Mouse (Mus musculus) heart, embryonic 13.5 days (tissue): Measurements from ENCODE around the gene Rhof. TPM values are rescaled to one million over a fixed set of nuclear protein-coding genes. Genes with fewer than 3 reads are reported as not detected.

Experiments used
- ATAC-seq: fragments of 200-750 bp; cut with Nextera tagmentation; 2 replicates; pipeline ENCODE4 v1.8.0; 2017; ENCODE audit warnings: moderate TSS enrichment; ENCODE audit not compliant: insufficient number of reproducible peaks, low FRiP score, low TSS enrichment; ENCODE audit errors: extremely low read depth
- H3K27ac ChIP-seq: fragments of 300-500 bp; sonication (generic); replicated peaks from 2 replicates; pipeline ENCODE4 v1.5.1; 2015; ENCODE audit warnings: moderate library complexity, mild to moderate bottlenecking, inconsistent platforms
- H3K27me3 ChIP-seq: fragments of 300-500 bp; sonication (generic); replicated peaks from 2 replicates; pipeline ENCODE4 v1.6.1; 2015; ENCODE audit warnings: mild to moderate bottlenecking, inconsistent platforms
- H3K36me3 ChIP-seq: fragments of 300-500 bp; sonication (generic); 2 replicates; pipeline ENCODE4 v1.6.1; 2015; ENCODE audit warnings: mild to moderate bottlenecking, inconsistent platforms
- H3K4me1 ChIP-seq: fragments of 300-500 bp; sonication (generic); 2 replicates; pipeline ENCODE4 v1.6.1; 2015; ENCODE audit warnings: inconsistent platforms
- H3K4me2 ChIP-seq: fragments of 300-500 bp; sonication (generic); 2 replicates; pipeline ENCODE4 v1.6.1; 2015; ENCODE audit warnings: inconsistent platforms, mild to moderate bottlenecking, moderate library complexity
- H3K4me3 ChIP-seq: fragments of 300-500 bp; sonication (generic); 2 replicates; pipeline ENCODE4 v1.5.1; 2015; ENCODE audit warnings: moderate library complexity, mild to moderate bottlenecking, inconsistent platforms
- H3K9ac ChIP-seq: fragments of 300-500 bp; sonication (generic); 2 replicates; pipeline ENCODE4 v1.6.1; 2015; ENCODE audit warnings: inconsistent platforms, mild to moderate bottlenecking, moderate library complexity
- H3K9me3 ChIP-seq: fragments of 300-500 bp; sonication (generic); 2 replicates; pipeline ENCODE4 v1.6.1; 2016; ENCODE audit warnings: inconsistent platforms
- WGBS: fragments of 180-500 bp; shearing (Covaris S2); methylation state at CpG from one replicate; pipeline ENCODE4 v1.1.7; 2015; ENCODE audit warnings: mixed read lengths; 5-methylcytosine and 5-hydroxymethylcytosine counted together
- polyA plus RNA-seq: library from polyadenylated mRNA; unstranded; fragments of >200 nt; fragmentation: Nextera tagmentation; extraction: Ambion mirVana; gene quantifications from 2 replicates; pipeline ENCODE4 v1.2.1, GENCODE M21; 2015

Rhof gene
- polyA plus RNA-seq, 1 experiment from 2014 or later = 0.94 TPM

DNA sequence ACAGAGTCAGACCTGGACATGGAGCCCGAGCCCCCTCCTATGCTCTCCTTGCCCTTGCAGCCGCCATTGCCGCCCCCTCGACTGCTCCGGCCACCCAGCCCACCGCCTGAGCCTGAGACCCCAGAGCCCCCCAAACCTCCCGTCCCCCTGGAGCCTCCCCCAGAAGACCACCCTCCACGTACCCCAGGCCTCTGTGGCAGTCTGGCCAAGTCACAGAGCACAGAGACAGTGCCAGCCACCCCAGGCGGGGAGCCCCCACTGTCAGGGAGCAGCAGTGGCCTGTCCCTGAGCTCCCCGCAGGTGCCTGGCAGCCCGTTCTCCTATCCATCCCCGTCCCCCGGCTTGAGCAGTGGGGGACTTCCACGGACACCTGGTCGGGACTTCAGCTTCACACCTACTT is 27.4 kb upstream of the Rhof start:
- Histone ChIP-seq H3K4me1 (no peaks in the 10 kb centered on the region), H3K4me3 (no peak overlapping the region), H3K9me3 (no peaks in the 10 kb centered on the region), H3K36me3 (peaks cover 95% of the 10 kb centered on the region), H3K27me3 (no peaks in the 10 kb centered on the region), H3K4me2 (no peak overlapping the region), H3K27ac (no peak overlapping the region), H3K9ac (no peak overlapping the region)
- 92% methylated on average over 15 of the region's 15 CpGs for WGBS
- ATAC-seq = no peak

DNA sequence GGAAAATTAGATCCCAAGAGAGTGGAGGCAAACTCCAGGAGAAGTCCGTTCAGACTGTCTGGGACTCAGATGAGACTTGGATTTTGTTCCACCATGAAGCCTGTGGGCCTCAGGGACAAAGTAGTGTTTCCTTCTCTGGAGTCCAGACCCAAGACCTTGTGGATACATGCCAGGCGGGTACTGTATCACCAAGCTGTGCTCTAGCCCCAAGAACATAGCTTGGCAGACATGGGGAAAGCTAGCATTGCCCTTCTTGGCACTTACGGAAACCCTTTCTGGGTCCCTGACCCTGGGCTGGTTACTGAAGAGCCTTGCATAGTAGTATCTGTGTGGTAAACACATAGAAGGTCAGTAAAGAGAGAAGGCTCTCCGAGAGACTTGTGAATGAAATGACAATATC is 27.0 kb upstream of the Rhof start:
- no peaks in the 10 kb centered on the region for H3K4me1 ChIP-seq
- H3K9me3 ChIP-seq = no peaks in the 10 kb centered on the region
- H3K36me3 ChIP-seq = peaks cover 96% of the 10 kb centered on the region
- 94% methylated on average over 4 of the region's 4 CpGs for WGBS
- no peak for ATAC-seq
- H3K4me2 ChIP-seq = no peak overlapping the region
- no peaks in the 10 kb centered on the region for H3K27me3 ChIP-seq
- H3K4me3 ChIP-seq = no peak overlapping the region
- H3K9ac ChIP-seq = no peak overlapping the region
- H3K27ac ChIP-seq = no peak overlapping the region

DNA sequence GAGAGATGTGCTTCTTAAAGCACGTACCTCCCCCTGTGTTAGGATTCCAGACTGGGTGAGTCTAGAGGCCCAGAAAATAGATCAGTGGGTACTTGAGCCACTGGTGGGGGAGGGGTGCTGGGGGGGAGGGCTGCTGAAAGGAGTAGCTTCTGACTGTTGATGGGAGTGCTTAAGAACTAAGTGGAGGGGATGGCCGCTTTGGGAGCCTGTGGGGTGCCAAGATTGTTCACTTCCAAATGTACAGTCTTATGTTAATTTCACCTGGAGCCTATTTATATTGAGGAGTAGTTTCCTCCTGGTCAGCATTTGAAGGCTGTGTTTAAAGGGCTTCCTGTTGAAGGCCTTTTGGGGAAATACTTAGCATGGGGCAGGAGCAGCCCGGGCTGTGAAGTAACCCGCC is 25.5 kb upstream of the Rhof start:
- Histone ChIP-seq H3K36me3 (peaks cover 96% of the 10 kb centered on the region), H3K4me2 (no peak overlapping the region), H3K27ac (no peak overlapping the region), H3K9ac (no peak overlapping the region), H3K4me1 (no peaks in the 10 kb centered on the region), H3K4me3 (no peak overlapping the region), H3K27me3 (no peaks in the 10 kb centered on the region), H3K9me3 (no peaks in the 10 kb centered on the region)
- no peak for ATAC-seq
- 66% methylated on average over 4 of the region's 4 CpGs for WGBS

DNA sequence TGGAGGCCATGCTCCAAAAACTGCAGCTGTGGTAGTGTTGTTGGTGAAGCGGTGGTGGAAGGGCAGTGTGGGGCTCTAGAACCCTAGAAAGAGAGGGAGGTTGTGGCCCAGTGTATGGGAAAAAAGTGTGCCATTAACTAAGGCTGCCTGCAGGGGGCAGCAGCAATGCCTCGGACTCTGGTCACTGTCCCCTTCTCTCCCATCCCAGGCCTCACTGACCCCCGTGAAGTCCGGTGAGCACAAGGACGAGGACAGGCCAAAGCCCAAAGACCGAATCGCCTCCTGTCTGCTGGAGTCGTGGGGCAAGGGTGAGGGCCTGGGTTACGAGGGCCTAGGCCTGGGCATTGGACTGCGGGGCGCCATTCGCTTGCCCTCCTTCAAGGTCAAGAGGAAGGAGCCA is 24.3 kb upstream of the Rhof start:
- Histone ChIP-seq H3K4me1 (no peaks in the 10 kb centered on the region), H3K36me3 (peaks cover 96% of the 10 kb centered on the region), H3K27ac (no peak overlapping the region), H3K9me3 (no peaks in the 10 kb centered on the region), H3K4me3 (no peak overlapping the region), H3K27me3 (no peaks in the 10 kb centered on the region), H3K9ac (no peak overlapping the region), H3K4me2 (no peak overlapping the region)
- 82% methylated on average over 12 of the region's 12 CpGs for WGBS
- ATAC-seq = no peak

DNA sequence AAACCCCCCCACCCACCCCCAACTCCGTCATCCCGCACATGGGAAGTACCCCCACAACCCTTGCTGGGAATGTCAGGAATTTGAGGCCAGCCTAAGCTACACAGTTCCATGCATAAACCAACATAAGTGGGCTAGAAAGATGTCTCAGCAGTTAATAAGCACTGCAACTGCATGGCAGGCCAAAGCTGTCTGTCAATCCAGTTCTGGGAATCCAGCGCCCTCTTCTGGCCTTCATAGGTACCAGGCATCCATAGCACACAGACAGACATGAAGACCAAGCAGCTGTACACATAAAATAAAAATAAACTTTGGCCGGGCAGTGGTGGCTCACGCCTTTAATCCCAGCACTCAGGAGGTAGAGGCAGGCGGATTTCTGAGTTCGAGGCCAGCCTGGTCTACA is 22.9 kb upstream of the Rhof start:
- Histone ChIP-seq H3K27ac (no peak overlapping the region), H3K4me2 (no peak overlapping the region), H3K4me3 (no peak overlapping the region), H3K36me3 (peaks cover 96% of the 10 kb centered on the region), H3K9me3 (no peaks in the 10 kb centered on the region), H3K9ac (no peak overlapping the region), H3K27me3 (no peaks in the 10 kb centered on the region), H3K4me1 (peaks cover 12% of the 10 kb centered on the region)
- 53% methylated on average over 7 of the region's 7 CpGs for WGBS
- no peak for ATAC-seq

DNA sequence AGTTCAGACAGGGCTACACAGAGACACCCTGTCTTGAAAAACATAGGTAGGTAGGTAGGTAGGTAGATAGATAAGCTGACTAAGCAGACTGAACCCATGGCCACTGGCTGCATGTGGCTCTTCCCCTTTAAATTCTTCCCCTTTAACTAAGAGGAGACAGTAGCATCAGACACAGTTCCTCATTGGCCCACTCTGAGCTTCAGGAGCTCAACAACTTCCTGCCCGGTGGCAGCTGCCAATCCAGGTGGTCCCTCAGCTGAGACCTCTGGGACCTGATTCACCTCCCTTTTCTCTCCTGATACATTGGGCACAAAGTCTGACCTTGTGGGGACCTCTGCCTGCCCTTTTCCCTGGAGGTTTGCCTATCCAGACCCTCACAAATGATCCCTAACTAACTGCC is 20.4 kb upstream of the Rhof start:
- WGBS = 73% methylated on average over 1 of the region's 1 CpGs
- H3K36me3 ChIP-seq = peaks cover 92% of the 10 kb centered on the region

DNA sequence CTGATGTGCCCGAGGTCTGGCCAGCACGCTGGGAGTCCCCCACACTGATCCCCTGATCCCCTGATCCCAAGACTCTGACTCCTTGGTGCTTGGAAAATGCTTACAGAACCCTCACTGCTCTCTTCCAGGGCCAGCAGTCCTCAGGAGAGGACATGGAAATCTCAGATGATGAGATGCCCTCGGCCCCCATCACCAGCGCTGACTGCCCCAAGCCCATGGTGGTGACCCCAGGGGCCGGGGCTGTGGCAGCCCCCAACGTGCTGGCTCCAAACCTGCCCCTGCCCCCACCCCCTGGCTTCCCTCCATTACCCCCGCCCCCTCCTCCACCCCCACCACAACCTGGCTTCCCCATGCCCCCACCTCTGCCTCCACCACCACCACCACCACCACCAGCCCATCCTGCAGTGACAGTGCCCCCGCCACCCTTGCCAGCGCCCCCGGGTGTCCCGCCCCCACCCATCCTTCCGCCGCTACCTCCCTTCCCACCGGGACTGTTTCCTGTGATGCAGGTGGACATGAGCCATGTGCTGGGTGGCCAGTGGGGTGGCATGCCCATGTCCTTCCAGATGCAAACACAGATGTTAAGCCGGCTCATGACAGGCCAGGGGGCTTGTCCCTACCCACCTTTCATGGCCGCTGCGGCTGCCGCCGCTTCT is 19.3 kb upstream of the Rhof start:
- H3K9ac ChIP-seq = no peak overlapping the region
- no peaks in the 10 kb centered on the region for H3K27me3 ChIP-seq
- no peak for ATAC-seq
- no peaks in the 10 kb centered on the region for H3K9me3 ChIP-seq
- H3K4me2 ChIP-seq = no peak overlapping the region; the same call in 1 of the 2 replicates
- peaks cover 38% of the 10 kb centered on the region for H3K4me1 ChIP-seq
- H3K36me3 ChIP-seq = peaks cover 92% of the 10 kb centered on the region
- H3K27ac ChIP-seq = no peak overlapping the region
- WGBS = 90% methylated on average over 18 of the region's 19 CpGs
- H3K4me3 ChIP-seq = no peak overlapping the region

More for the DNA sequence above, 20.4 kb upstream of the Rhof start:
- Histone ChIP-seq H3K4me3 (no peak overlapping the region), H3K9me3 (no peaks in the 10 kb centered on the region), H3K4me1 (peaks cover 35% of the 10 kb centered on the region), H3K27me3 (no peaks in the 10 kb centered on the region), H3K27ac (no peak overlapping the region), H3K4me2 (no peak overlapping the region), H3K9ac (no peak overlapping the region)
- no peak for ATAC-seq

DNA sequence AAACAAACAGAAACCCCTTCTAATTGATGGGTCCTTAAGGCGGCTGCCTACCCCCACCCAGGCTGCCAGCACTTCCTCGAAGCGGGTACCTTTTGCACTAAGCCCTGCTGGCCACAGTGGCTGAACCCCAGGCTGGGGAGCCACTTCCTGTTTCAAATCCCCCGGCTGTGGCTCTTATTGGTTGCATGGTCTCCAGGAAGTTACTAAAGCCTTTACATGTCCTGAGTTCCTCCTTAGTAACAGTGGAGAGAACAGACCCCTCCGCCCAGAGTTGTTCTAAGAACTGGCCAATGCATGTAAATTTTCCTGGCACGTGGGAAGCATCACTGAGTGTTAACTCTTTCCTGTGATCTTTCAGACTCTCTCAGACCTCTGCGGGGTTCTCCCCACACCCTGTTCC is 18.6 kb upstream of the Rhof start:
- peak overlapping the region; percentile 39 for H3K4me3 ChIP-seq
- peak overlapping the region; percentile 7; the same call in 1 of the 2 replicates for H3K27ac ChIP-seq
- ATAC-seq = no peak

DNA sequence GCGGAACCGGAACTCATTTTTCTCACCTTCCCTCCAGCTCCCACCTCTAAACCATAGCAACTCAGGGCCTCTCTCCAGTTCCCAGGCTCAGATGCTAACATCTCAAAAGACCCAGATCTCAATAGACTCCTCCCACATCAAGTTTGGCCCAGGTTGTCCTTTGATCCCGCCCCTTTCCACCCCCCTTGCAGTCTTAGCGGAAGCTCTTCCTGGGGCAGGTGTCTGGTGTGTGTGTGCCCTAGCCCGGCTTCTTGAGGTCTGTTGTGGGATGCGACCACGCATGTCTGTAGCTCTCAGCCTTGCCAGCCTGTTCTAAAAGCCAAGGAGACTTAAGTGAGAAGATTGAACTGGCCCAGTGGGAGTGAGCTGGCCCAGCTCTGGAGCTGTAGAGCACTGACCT is 18.1 kb upstream of the Rhof start:
- Histone ChIP-seq H3K27me3 (no peaks in the 10 kb centered on the region), H3K4me2 (peak overlapping the region; percentile 66), H3K4me1 (peaks cover 47% of the 10 kb centered on the region), H3K4me3 (peak overlapping the region; percentile 39), H3K9ac (peak overlapping the region; percentile 69), H3K36me3 (peaks cover 93% of the 10 kb centered on the region), H3K27ac (peak overlapping the region; percentile 7; the same call in 1 of the 2 replicates), H3K9me3 (no peaks in the 10 kb centered on the region)
- 45% methylated on average over 7 of the region's 7 CpGs for WGBS
- no peak for ATAC-seq

More for the DNA sequence above, 18.6 kb upstream of the Rhof start:
- peaks cover 43% of the 10 kb centered on the region for H3K4me1 ChIP-seq
- H3K4me2 ChIP-seq = peak overlapping the region; percentile 66
- H3K9ac ChIP-seq = peak overlapping the region; percentile 69; the same call in 1 of the 2 replicates
- no peaks in the 10 kb centered on the region for H3K9me3 ChIP-seq
- H3K36me3 ChIP-seq = peaks cover 92% of the 10 kb centered on the region
- no peaks in the 10 kb centered on the region for H3K27me3 ChIP-seq
- 39% methylated on average over 7 of the region's 7 CpGs for WGBS

DNA sequence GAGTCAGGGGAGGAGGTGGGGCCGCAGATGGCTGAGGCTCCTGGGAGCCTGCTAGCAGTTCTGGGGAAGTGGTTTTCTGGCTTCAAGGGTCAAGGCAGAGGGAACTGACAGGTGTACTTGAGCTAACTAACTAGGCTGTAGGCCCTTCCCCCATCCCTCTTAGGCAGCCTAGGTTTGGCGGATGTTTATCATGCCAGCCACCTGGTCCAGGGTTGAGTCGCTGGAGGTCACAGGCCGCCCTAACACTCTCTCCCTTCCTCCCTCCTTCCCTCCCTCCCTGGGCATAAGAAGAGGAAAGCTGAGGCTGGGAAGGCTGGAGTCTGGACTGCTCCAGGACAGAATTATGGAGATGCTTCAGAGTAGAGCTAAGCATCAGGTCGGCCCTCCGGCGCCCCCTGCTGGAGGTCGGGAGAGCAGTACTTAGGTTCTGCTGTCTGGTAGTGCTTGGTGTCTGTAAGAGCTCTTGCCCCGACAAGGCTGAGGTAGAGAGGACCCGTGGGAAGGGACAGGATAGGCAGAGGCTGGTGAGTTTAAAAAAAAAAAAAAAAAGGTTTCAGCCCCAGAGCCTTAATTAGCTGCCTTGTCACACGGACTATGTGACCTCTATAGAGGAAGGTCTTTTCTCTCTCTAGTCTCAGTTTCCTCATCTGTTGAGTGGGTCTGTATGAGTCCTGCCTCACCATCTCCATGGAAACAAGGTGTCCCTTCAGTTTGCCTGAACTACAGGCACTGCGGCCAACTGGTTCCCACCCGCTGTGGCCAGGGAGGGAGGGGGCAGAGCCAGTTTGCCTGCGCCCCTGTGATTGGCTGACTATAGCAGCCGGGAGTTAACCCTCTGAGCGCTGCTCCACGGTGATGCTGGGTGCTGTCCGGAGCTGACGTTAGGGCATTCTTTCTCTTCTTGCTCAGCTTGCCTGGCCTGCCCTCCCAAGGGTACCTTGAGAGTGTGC is 17.2 kb upstream of the Rhof start:
- Histone ChIP-seq H3K4me3 (peak overlapping the region; percentile 39), H3K36me3 (peaks cover 95% of the 10 kb centered on the region), H3K4me1 (peaks cover 56% of the 10 kb centered on the region), H3K4me2 (peak overlapping the region; percentile 66), H3K27ac (peak overlapping the region; percentile 38), H3K27me3 (no peaks in the 10 kb centered on the region), H3K9me3 (no peaks in the 10 kb centered on the region), H3K9ac (peak overlapping the region; percentile 69)
- ATAC-seq = peak; percentile 73
- 9% methylated on average over 19 of the region's 19 CpGs for WGBS

DNA sequence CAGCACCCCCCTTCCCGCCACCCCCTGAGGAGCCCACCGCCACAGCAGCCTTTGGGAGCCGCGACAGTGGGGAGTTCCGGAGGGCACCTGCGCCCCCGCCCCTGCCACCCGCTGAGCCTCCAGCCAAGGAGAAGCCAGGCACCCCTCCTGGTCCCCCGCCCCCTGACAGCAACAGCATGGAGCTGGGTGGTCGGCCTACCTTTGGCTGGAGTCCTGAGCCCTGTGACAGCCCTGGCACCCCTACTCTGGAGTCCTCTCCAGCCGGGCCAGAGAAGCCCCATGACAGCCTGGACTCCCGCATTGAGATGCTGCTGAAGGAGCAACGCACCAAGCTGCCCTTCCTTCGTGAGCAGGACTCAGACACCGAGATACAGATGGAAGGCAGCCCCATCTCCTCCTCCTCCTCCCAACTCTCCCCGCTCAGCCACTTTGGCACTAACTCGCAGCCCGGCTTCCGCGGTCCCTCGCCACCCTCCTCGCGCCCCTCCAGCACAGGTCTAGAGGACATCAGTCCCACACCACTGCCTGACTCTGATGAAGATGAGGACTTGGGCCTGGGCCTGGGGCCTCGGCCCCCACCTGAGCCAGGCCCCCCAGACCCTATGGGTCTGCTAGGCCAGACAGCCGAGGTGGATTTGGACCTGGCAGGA is 15.7 kb upstream of the Rhof start:
- Histone ChIP-seq H3K27me3 (no peaks in the 10 kb centered on the region), H3K36me3 (peaks cover 84% of the 10 kb centered on the region), H3K9me3 (no peaks in the 10 kb centered on the region), H3K4me1 (peaks cover 69% of the 10 kb centered on the region), H3K27ac (no peak overlapping the region), H3K9ac (0 out of 2 replicates have a peak overlapping the region, but pooled peaks have one; percentile 24), H3K4me3 (no peak overlapping the region), H3K4me2 (no peak overlapping the region)
- no peak for ATAC-seq
- 83% methylated on average over 25 of the region's 25 CpGs for WGBS
